Mouse (Mus musculus): Measurements from ENCODE around the gene Tas2r118.

The Tas2r118 gene

GRCm38 (mm10) chr6:23969960-23970359, at the start of gene Tas2r118:
TSS of gene Tas2r118 (minus strand) at chr6:23970060.
- ChIA-PET CTCF (no interaction called here), POLR2A (no interaction called here)

- POLR2A ChIA-PET: no interaction called here
- CTCF ChIA-PET: no interaction called here
These were observed 48.5 kb upstream of the Tas2r118 start for GRCm38 (mm10) chr6:24018320-24018719.

- POLR2A ChIA-PET: no interaction called here
- CTCF ChIA-PET: no interaction called here
These were observed 23.4 kb upstream of the Tas2r118 start for GRCm38 (mm10) chr6:23993276-23993675.

- ChIA-PET CTCF (no interaction called here), POLR2A (no interaction called here)
These were observed 21.0 kb upstream of the Tas2r118 start for GRCm38 (mm10) chr6:23990687-23991387.

GRCm38 (mm10) chr6:23986293-23986692, 16.4 kb upstream of the Tas2r118 start:
- POLR2A ChIA-PET: no interaction called here
- CTCF ChIA-PET: no interaction called here

GRCm38 (mm10) chr6:23966980-23967379, 2.9 kb downstream of the Tas2r118 start:
- POLR2A ChIA-PET: no interaction called here

GRCm38 (mm10) chr6:23965925-23966324, 3.9 kb downstream of the Tas2r118 start:
- POLR2A ChIA-PET: no interaction called here
- CTCF ChIA-PET: no interaction called here

More at GRCm38 (mm10) chr6:23966980-23967379, 2.9 kb downstream of the Tas2r118 start:
- CTCF ChIA-PET: no interaction called here

GRCm38 (mm10) chr6:23963741-23964140, 6.1 kb downstream of the Tas2r118 start:
- CTCF ChIA-PET: no interaction called here
- POLR2A ChIA-PET: no interaction called here

- ChIA-PET POLR2A (no interaction called here), CTCF (no interaction called here)
These were observed 29.1 kb downstream of the Tas2r118 start for GRCm38 (mm10) chr6:23940776-23941175.

GRCm38 (mm10) chr6:23938575-23939488, 31.0 kb downstream of the Tas2r118 start:
- ChIA-PET POLR2A (interaction anchor here in 1 of 4 experiments (0.6 to 0.7 kb wide), 2 partner anchors 31 to 165 kb away, joined by 3 read pairs; no protein-coding TSS in a partner anchor), CTCF (no interaction called here)

- POLR2A ChIA-PET: no interaction called here
- CTCF ChIA-PET: no interaction called here
These were observed 33.4 kb downstream of the Tas2r118 start for GRCm38 (mm10) chr6:23936414-23936813.

- ChIA-PET POLR2A (interaction anchor here in 1 of 4 experiments (1.5 kb wide), 1 partner anchor 10 kb away, joined by 3 read pairs; no protein-coding TSS in a partner anchor), CTCF (no interaction called here)
These were observed 46.1 kb downstream of the Tas2r118 start for GRCm38 (mm10) chr6:23923806-23924205.

Measured in embryonic stem cell, embryonic (primary cell).